Mouse (Mus musculus): ENCODE measurements around the gene Prdx5.
"Not testable (repeated sequence)": the region's sequence is repeated elsewhere in the genome, so short reads cannot be mapped to it uniquely, and the experiment has no call there.

Prdx5 gene

GRCm38 (mm10) chr19:6919431-6919830 lies 9.5 kb upstream of the Prdx5 start:
- no peak for DNase-seq (ENCODE audit: low spot score)

- no peak for DNase-seq (ENCODE audit: low spot score)
Observed at GRCm38 (mm10) chr19:6918321-6918720, 8.4 kb upstream of the Prdx5 start.

- DNase-seq (ENCODE audit: low spot score): peak; percentile 4
Observed at GRCm38 (mm10) chr19:6916496-6916895, 6.6 kb upstream of the Prdx5 start.

- no peak for DNase-seq (ENCODE audit: low spot score)
Observed at GRCm38 (mm10) chr19:6915276-6915675, 5.4 kb upstream of the Prdx5 start.

GRCm38 (mm10) chr19:6914540-6914939 lies 4.6 kb upstream of the Prdx5 start:
- DNase-seq (ENCODE audit: low spot score): no peak

- DNase-seq (ENCODE audit: low spot score): peak; percentile 8
Observed at GRCm38 (mm10) chr19:6913991-6914390, 4.1 kb upstream of the Prdx5 start.

- no peak for DNase-seq (ENCODE audit: low spot score)
Observed at GRCm38 (mm10) chr19:6913036-6913435, 3.1 kb upstream of the Prdx5 start.

- peak; percentile 11 for DNase-seq (ENCODE audit: low spot score)
Observed at GRCm38 (mm10) chr19:6912205-6912970, 2.5 kb upstream of the Prdx5 start.

GRCm38 (mm10) chr19:6911101-6912074 lies 1.5 kb upstream of the Prdx5 start:
- DNase-seq (ENCODE audit: low spot score): peak; percentile 15

GRCm38 (mm10) chr19:6910306-6910705 lies 400 bp upstream of the Prdx5 start:
- peak; percentile 60 for DNase-seq (ENCODE audit: low spot score)

- DNase-seq (ENCODE audit: low spot score): no peak
Observed at GRCm38 (mm10) chr19:6909021-6909420, 885 bp downstream of the Prdx5 start.

GRCm38 (mm10) chr19:6907811-6908540 lies 1.9 kb downstream of the Prdx5 start:
- DNase-seq (ENCODE audit: low spot score): peak; percentile 6

GRCm38 (mm10) chr19:6907094-6907493 lies 2.8 kb downstream of the Prdx5 start:
- no peak for DNase-seq (ENCODE audit: low spot score)

- peak; percentile 8 for DNase-seq (ENCODE audit: low spot score)
Observed at GRCm38 (mm10) chr19:6906199-6906598, 3.7 kb downstream of the Prdx5 start.

- peak; percentile 6 for DNase-seq (ENCODE audit: low spot score)
Observed at GRCm38 (mm10) chr19:6905498-6906159, 4.3 kb downstream of the Prdx5 start.

GRCm38 (mm10) chr19:6904846-6905245 lies 5.1 kb downstream of the Prdx5 start:
- no peak for DNase-seq (ENCODE audit: low spot score)

GRCm38 (mm10) chr19:6903031-6903430 lies 6.9 kb downstream of the Prdx5 start:
- DNase-seq (ENCODE audit: low spot score): no peak

- DNase-seq (ENCODE audit: low spot score): no peak
Observed at GRCm38 (mm10) chr19:6899641-6900040, 10.3 kb downstream of the Prdx5 start.

- not testable (repeated sequence) for DNase-seq (ENCODE audit: low spot score)
Observed at GRCm38 (mm10) chr19:6895608-6896305, 14.1 kb downstream of the Prdx5 start.

GRCm38 (mm10) chr19:6893731-6894451 lies 16.0 kb downstream of the Prdx5 start:
- DNase-seq (ENCODE audit: low spot score): no peak

Data from testis, postnatal 14 days (tissue).